Mouse (Mus musculus): ENCODE measurements around the gene Naf1.

Gene Naf1

DNA sequence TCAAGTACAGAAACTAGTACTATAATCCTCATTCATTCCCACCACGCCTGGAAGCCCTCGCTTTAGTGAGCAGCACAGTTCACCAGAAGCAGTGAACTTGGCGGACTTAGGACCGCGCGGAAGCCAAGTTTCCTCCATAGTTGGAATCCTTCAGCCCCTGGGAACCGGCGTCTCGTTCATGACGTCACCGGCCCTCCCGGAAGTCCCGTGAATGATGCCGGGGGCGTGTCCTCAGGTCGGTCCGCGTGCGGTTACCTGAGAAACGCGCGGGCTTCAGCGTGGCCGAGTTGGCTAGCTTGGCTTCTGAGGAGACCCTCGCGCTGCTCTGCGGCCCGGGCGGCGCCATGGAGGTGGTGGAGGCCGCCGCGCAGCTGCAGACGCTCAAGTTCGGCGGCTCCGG is at the start of gene Naf1:
TSS of gene Naf1 (plus strand) at position 195 of the 400 bp plus-strand sequence.
- peak; percentile 86 to 90 for DNase-seq (ENCODE audit: low spot score in 2 of 2)

DNA sequence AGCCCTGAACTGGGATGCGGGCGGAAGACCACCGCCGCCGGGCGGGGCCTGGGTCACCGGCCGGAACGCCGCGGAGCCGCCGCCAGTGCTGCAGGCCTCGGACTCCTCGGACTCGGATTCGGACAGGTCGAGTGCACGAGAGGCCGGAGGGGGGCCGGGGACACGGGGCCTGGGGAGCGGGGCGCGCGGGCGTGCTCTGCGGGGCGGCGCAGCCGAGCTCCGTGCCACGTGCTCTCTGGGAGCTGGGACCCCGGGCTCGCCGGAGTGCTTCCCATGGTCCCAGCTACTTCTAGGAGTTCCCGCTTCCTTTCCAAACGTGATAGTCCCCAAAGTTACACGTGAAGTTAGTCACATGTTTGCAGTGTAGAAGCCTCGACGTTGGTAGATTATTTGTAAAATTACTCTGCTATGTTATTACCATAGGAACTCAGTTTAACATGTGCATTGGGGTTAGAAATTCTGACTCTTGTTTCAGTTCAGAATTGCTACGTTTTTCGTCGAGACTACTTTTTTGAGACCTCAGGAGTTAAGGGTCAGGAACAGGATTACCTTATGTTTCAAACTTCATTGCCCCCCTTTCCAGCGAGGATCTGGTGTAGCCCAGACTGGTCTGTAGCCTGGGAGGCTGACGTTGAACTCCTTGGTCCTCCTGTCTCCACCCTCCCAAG is 1.0 kb downstream of the Naf1 start:
- peak in 1 of 2 experiments; percentile 2 for DNase-seq (ENCODE audit: low spot score in 2 of 2)

DNA sequence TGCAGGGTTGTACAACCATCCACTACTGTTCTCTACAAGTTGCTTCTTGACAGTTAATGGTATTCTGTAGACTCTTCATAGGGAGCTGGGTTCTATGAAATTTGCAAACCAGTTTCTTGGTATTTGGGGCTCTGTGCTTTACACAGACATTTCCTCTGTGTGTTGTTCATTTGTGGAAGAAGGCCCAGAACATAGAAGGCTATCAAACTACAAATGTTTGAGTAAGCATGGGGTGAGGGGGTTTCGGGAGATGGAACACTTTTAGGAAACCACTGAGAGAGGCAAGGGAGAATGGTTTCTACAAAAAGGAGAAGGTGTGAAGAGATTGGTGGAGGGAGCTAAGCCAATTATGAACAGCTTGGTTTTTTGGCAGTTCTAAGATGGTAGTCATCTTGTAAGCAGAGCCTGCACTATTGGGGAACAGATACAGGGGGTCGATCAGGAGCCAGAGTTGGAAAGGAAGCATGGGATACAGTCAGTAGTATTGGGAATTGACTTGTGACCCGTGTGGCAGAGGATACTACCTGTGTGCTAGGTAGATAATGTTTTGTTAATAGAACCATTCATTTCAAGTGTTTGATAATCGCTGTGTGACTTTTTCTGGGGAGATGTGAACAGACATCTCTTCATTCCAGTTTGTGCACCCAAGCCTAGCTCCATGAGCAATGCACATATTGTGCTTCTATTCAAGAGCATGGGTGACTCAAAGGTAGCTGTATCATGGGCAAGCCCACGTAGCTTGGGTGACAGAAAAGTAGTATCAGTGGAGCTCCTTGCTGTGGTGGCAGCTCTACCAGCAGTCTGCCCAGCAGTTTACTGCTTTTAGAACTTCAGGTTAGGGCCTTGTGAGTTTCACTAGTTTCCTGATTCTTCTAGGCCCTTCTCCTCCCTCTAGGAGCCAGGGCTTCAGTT is 1.8 kb downstream of the Naf1 start:
- DNase-seq (ENCODE audit: low spot score in 2 of 2), result no peak

GRCm38 (mm10) chr8:66863761-66864160 is 3.7 kb downstream of the Naf1 start:
- DNase-seq (ENCODE audit: low spot score in 2 of 2), result no peak

DNA sequence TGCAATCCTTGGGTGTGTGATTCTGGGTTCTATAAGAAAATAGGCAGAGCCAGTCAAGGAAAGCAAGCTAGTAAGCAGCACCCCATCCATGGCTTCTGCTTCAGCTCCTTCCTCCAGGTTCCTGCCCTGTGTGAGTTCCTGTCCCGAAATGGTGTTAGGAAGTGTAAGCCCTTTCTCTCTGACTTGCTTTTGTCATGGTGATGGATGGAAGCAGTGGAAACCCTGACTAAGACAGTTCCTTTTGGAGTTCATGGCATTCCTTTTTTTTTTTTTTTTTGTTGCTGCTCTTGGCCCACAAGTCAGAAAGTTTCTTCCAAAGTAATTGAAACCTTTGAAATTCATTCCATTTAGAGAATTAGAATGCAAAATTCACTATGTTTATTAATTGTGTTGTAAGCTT is 5.1 kb downstream of the Naf1 start:
- DNase-seq (ENCODE audit: low spot score in 2 of 2), result no peak

GRCm38 (mm10) chr8:66867679-66868078 is 7.7 kb downstream of the Naf1 start:
- no peak for DNase-seq (ENCODE audit: low spot score in 2 of 2)

- no peak for DNase-seq (ENCODE audit: low spot score in 2 of 2)
Measured at GRCm38 (mm10) chr8:66869211-66869932, 9.4 kb downstream of the Naf1 start.

GRCm38 (mm10) chr8:66883866-66884265 is 23.8 kb downstream of the Naf1 start:
- no peak for DNase-seq (ENCODE audit: low spot score in 2 of 2)

- DNase-seq (ENCODE audit: low spot score in 2 of 2), result no peak
Measured at GRCm38 (mm10) chr8:66891879-66892278, 31.9 kb downstream of the Naf1 start.

DNA sequence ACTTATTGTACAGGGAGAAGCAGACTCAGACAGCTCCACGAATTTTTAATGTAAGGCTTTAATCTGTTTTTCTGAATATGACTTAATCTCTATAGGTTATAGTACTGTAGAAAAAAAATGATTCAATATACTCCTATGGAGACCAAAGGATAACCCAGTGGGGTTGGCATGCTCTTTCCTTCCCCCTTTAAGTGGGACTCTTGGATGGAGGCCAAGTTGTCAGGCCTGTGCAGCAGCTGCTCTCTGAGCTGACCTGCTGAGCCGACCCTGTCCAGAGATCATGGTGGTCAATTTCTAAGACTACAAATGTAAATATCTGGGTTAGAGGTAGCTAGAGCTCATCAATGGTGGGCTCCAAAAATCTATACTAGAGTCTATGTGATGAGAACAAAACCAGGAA is 45.0 kb downstream of the Naf1 start:
- no peak for DNase-seq (ENCODE audit: low spot score in 2 of 2)

- DNase-seq (ENCODE audit: low spot score in 2 of 2), result no peak
Measured at GRCm38 (mm10) chr8:66905557-66905956, 45.5 kb downstream of the Naf1 start.

GRCm38 (mm10) chr8:66906116-66906515 is 46.1 kb downstream of the Naf1 start:
- DNase-seq (ENCODE audit: low spot score in 2 of 2), result no peak

DNA sequence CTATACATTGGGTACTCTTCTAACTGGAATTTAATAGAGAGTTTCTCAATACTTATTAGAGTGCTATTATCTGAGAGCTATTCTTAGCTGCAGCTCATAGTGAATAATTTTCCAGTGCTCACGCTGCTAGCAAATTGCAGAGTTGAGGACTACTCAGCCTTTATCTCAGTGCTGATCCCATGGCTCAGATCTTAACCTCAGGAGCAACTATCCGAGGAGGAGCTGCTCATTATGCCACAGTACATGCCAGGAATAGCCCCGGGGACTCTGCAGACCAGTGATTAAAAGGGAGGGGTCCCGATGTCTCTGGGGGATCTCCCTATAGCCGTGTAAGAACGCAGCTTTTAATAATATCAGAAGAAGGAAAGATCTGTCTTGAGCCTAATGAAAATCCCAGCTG is 50.7 kb downstream of the Naf1 start:
- DNase-seq (ENCODE audit: low spot score in 2 of 2), result no peak

DNA sequence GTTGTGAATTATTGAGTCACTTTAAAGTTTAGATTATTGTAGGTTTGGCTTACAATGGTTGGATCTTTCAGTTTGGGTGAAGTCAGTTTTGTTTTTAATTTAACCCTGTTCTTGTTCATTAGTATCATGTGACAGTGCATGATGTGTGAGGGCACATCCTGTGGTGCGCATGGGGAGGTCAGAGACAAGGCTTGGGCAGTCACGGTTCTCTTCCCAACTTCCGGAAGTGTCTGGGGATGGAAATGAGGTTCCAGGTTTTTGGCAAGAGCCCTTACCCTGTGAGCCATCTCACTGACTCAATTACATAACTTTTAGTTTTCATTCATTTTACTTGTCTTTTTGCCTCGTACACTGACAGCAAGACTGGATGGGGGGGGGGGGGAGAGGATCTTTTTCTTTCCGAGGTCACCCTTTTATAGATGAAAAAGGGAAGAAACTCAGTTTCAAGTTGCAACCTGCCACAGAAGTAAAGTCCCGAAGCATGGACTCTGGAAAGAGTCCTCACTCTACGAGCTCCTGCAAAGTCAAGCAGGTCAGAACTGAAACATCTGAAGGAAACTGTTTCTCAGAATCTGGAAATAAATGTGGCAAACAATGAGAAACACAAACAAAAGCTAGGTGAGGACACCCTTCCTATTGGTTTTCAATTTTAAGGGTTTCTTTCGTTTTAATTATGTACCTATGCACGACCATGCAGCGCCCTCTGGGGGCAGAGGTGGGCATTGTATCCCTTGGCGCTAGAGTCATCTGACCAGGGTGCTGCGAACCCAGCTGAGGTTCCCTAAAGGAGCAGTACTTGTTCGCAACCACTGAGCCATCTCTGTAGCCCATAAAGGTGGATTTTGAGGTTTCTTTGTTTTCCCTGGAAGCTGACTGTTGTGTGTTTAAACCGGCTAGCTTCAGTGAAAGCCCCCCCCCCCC is 53.9 kb downstream of the Naf1 start:
- peak; percentile 9 to 25 for DNase-seq (ENCODE audit: low spot score in 2 of 2)

- no peak for DNase-seq (ENCODE audit: low spot score in 2 of 2)
Measured at GRCm38 (mm10) chr8:66916056-66916455, 56.0 kb downstream of the Naf1 start.

- DNase-seq (ENCODE audit: low spot score in 2 of 2), result no peak
Measured at GRCm38 (mm10) chr8:66917695-66918467, 57.9 kb downstream of the Naf1 start.

GRCm38 (mm10) chr8:66918471-66918870 is 58.5 kb downstream of the Naf1 start:
- DNase-seq (ENCODE audit: low spot score in 2 of 2), result no peak

GRCm38 (mm10) chr8:66933746-66934145 is 73.7 kb downstream of the Naf1 start:
- no peak for DNase-seq (ENCODE audit: low spot score in 2 of 2)

DNA sequence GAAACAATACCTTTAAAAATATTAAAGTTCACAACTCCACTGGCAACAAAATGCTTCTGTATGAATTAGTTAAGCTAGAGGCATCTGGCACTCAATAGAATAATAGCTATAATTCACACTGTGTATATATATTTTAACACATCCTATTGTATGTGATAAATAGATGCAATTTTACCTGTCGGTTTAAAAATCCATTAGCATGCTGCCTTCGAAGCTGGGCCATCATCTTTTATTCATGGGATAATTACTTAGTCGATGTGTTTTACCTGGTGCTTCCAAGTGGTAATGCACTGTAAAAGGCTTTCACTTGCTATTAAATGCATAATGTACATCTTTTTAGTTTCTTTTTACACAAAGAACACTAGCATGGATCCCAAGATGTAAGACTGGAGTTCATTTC is 76.2 kb downstream of the Naf1 start:
- DNase-seq (ENCODE audit: low spot score in 2 of 2), result no peak
